Comparison of ENCODE assay signal across 8 mouse cellular contexts in genomic region chr1:47277839-47278238, GRCm38 (mm10).
DNase-seq lines count a peak whose midpoint lies in the region; ATAC-seq and TF ChIP-seq lines count a peak whose summit lies in the region.

No protein-coding gene starts in this region.

- H3K27me3 ChIP-seq in kidney, adult 2 months (replicated peaks; ENCODE audit: control insufficient read depth, insufficient read depth, low read length), result no peaks in the 10 kb centered on the region
- no peaks in the 10 kb centered on the region for H3K27me3 ChIP-seq in kidney, embryonic 15.5 days
- no peaks in the 10 kb centered on the region for H3K27me3 ChIP-seq in neural tube, embryonic 11.5 days (ENCODE audit: control insufficient read depth, insufficient read depth, low read length)
- H3K27me3 ChIP-seq in heart, embryonic 12.5 days (replicated peaks), result no peaks in the 10 kb centered on the region

- H3K4me2 ChIP-seq in kidney, embryonic 15.5 days, result no peak overlapping the region
- H3K4me2 ChIP-seq in neural tube, embryonic 11.5 days (ENCODE audit: low read depth), result no peak overlapping the region
- H3K4me2 ChIP-seq in heart, embryonic 12.5 days, result no peak overlapping the region

- WGBS in kidney, adult 2 months, result 20% methylated on average over 2 of the region's 2 CpGs
- WGBS in kidney, embryonic 15.5 days, result 38% methylated on average over 2 of the region's 2 CpGs
- 35% methylated on average over 2 of the region's 2 CpGs for WGBS in neural tube, embryonic 11.5 days
- WGBS in heart, embryonic 12.5 days, result 18% methylated on average over 2 of the region's 2 CpGs

- H3K9ac ChIP-seq in kidney, embryonic 15.5 days, result no peak overlapping the region
- no peak overlapping the region for H3K9ac ChIP-seq in neural tube, embryonic 11.5 days (ENCODE audit: low read length)
- H3K9ac ChIP-seq in heart, embryonic 12.5 days, result no peak overlapping the region

- H3K9me3 ChIP-seq in kidney, embryonic 15.5 days (replicated peaks), result no peaks in the 10 kb centered on the region
- H3K9me3 ChIP-seq in neural tube, embryonic 11.5 days (ENCODE audit: control insufficient read depth, low read length), result no peaks in the 10 kb centered on the region
- no peaks in the 10 kb centered on the region for H3K9me3 ChIP-seq in heart, embryonic 12.5 days (replicated peaks)

- ATAC-seq in kidney, embryonic 15.5 days (replicated peaks; ENCODE audit: low FRiP score), result no peak
- 0 out of 2 replicates have a peak, but pooled peaks have one; percentile 64 for ATAC-seq in neural tube, embryonic 11.5 days (ENCODE audit: insufficient read depth, low FRiP score, low TSS enrichment)
- ATAC-seq in erythroid progenitor cell, adult 5-6 weeks (replicated peaks; ENCODE audit: low FRiP score, poor library complexity, severe bottlenecking), result no peak
- no peak for ATAC-seq in heart, embryonic 12.5 days (ENCODE audit: insufficient number of reproducible peaks, low FRiP score)

- DNase-seq in kidney, adult 2 months, result peak; percentile 14
- peak; percentile 94 for DNase-seq in brain, embryonic 14.5 days (ENCODE audit: low read depth)
- DNase-seq in fibroblast of lung, adult 2 months (ENCODE audit: low read depth), result peak; percentile 33
- peak; percentile 60 to 77 for DNase-seq in layer of hippocampus, adult 2 months (ENCODE audit: low spot score in 2 of 2)
- peak; percentile 32 for DNase-seq in neural tube, embryonic 11.5 days (ENCODE audit: low spot score)

- no peak overlapping the region for H3K27ac ChIP-seq in kidney, adult 2 months (ENCODE audit: insufficient read depth, low read depth, low read length)
- H3K27ac ChIP-seq in kidney, embryonic 15.5 days, result no peak overlapping the region
- peak overlapping the region; percentile 54; the same call in 1 of the 2 replicates for H3K27ac ChIP-seq in layer of hippocampus, adult 2 months
- H3K27ac ChIP-seq in neural tube, embryonic 11.5 days (ENCODE audit: low read depth, low read length), result no peak overlapping the region
- H3K27ac ChIP-seq in heart, embryonic 12.5 days (ENCODE audit: poor library complexity, severe bottlenecking), result no peak overlapping the region

- TF ChIP-seq POLR2A in kidney, adult 2 months (IDR thresholded peaks at IDR 0.05; ENCODE audit: low read depth, low read length), result no peak
- TF ChIP-seq POLR2A in brain, embryonic 14.5 days (IDR thresholded peaks at IDR 0.05; ENCODE audit: borderline replicate concordance, extremely low read depth, insufficient read depth, insufficient read length, poor library complexity, severe bottlenecking), result no peak

- no peak for TF ChIP-seq CTCF in kidney, adult 2 months (conservative IDR thresholded peaks at IDR 0.05; ENCODE audit: insufficient read depth, insufficient read length, low read depth, low read length)
- no peak for TF ChIP-seq CTCF in brain, embryonic 14.5 days (IDR thresholded peaks at IDR 0.05; ENCODE audit: borderline replicate concordance, extremely low read depth, insufficient read depth, insufficient read length)
- peak; percentile 82 for TF ChIP-seq CTCF in layer of hippocampus, adult 2 months (conservative IDR thresholded peaks at IDR 0.05)

- no peaks in the 10 kb centered on the region for H3K36me3 ChIP-seq in kidney, adult 2 months (ENCODE audit: control insufficient read depth, insufficient read depth, low read length)
- H3K36me3 ChIP-seq in kidney, embryonic 15.5 days, result no peaks in the 10 kb centered on the region
- no peaks in the 10 kb centered on the region for H3K36me3 ChIP-seq in neural tube, embryonic 11.5 days (ENCODE audit: control insufficient read depth, insufficient read depth, low read length)
- no peaks in the 10 kb centered on the region for H3K36me3 ChIP-seq in heart, embryonic 12.5 days

- H3K4me1 ChIP-seq in kidney, adult 2 months (ENCODE audit: control insufficient read depth, insufficient read depth, low read length), result no peaks in the 10 kb centered on the region
- H3K4me1 ChIP-seq in kidney, embryonic 15.5 days, result no peaks in the 10 kb centered on the region
- H3K4me1 ChIP-seq in neural tube, embryonic 11.5 days (ENCODE audit: control insufficient read depth, insufficient read depth, low read length), result no peaks in the 10 kb centered on the region
- 0 out of 2 replicates have a peak, but pooled peaks cover 2% of the 10 kb centered on the region for H3K4me1 ChIP-seq in heart, embryonic 12.5 days (replicated peaks)

- H3K4me3 ChIP-seq in kidney, adult 2 months (ENCODE audit: insufficient read depth, low read depth, low read length), result no peak overlapping the region
- no peak overlapping the region for H3K4me3 ChIP-seq in kidney, embryonic 15.5 days (replicated peaks)
- no peak overlapping the region for H3K4me3 ChIP-seq in layer of hippocampus, adult 2 months
- H3K4me3 ChIP-seq in neural tube, embryonic 11.5 days (ENCODE audit: low read depth, low read length), result no peak overlapping the region
- H3K4me3 ChIP-seq in heart, embryonic 12.5 days, result no peak overlapping the region

Comparison
In these comparisons a context has a peak if more than half of its experiments do, and no peak if none do; other contexts are left out.
1. DNase-seq: peak in every context shown above with its lines; median percentile 94 in brain, embryonic 14.5 days; 68 in layer of hippocampus, adult 2 months; 33 in fibroblast of lung, adult 2 months; 32 in neural tube, embryonic 11.5 days; 14 in kidney, adult 2 months.